Mouse (Mus musculus): ENCODE data around the gene Rangrf. TPM values are rescaled to one million over a fixed set of nuclear protein-coding genes. Genes with fewer than 3 reads are reported as not detected.

Gene Rangrf
- polyA plus RNA-seq, 1 experiment from 2014 or later, result 13.6 TPM

- ATAC-seq, result no peak
- H3K36me3 ChIP-seq (ENCODE audit: control insufficient read depth, insufficient read depth), result no peaks in the 10 kb centered on the region
- no peaks in the 10 kb centered on the region for H3K27me3 ChIP-seq (replicated peaks; ENCODE audit: control insufficient read depth, insufficient read depth, low read length)
- no peaks in the 10 kb centered on the region for H3K4me1 ChIP-seq (replicated peaks; ENCODE audit: control insufficient read depth, insufficient read depth, low read length)
- no peaks in the 10 kb centered on the region for H3K9me3 ChIP-seq (ENCODE audit: control insufficient read depth)
- no peak within 1 kb of the TSS for H3K4me2 ChIP-seq (replicated peaks; ENCODE audit: low read depth)
- no peak within 1 kb of the TSS for H3K27ac ChIP-seq (ENCODE audit: low read depth, low read length)
- TF ChIP-seq CTCF (IDR thresholded peaks at IDR 0.05; ENCODE audit: low read depth), result no peak
- H3K9ac ChIP-seq (ENCODE audit: low read depth, low read length), result no peak within 1 kb of the TSS
- WGBS, result 83% methylated on average over 3 of the region's 3 CpGs
- H3K4me3 ChIP-seq (ENCODE audit: low read depth, low read length), result no peak within 1 kb of the TSS
Measured at GRCm38 (mm10) chr11:68926981-68927380, 48.0 kb downstream of the Rangrf start, which contains the start of gene Odf4. Gene Odf4, minus strand, starts transcription at chr11:68927081.

GRCm38 (mm10) chr11:68924749-68925148, 50.2 kb downstream of the Rangrf start:
- TF ChIP-seq CTCF (IDR thresholded peaks at IDR 0.05; ENCODE audit: low read depth), result no peak
- Histone ChIP-seq H3K4me1 (replicated peaks; ENCODE audit: control insufficient read depth, insufficient read depth, low read length) (no peaks in the 10 kb centered on the region), H3K36me3 (ENCODE audit: control insufficient read depth, insufficient read depth) (no peaks in the 10 kb centered on the region), H3K4me3 (ENCODE audit: low read depth, low read length) (no peak overlapping the region), H3K9ac (ENCODE audit: low read depth, low read length) (no peak overlapping the region), H3K4me2 (replicated peaks; ENCODE audit: low read depth) (no peak overlapping the region), H3K27ac (ENCODE audit: low read depth, low read length) (no peak overlapping the region), H3K27me3 (replicated peaks; ENCODE audit: control insufficient read depth, insufficient read depth, low read length) (no peaks in the 10 kb centered on the region), H3K9me3 (ENCODE audit: control insufficient read depth) (no peaks in the 10 kb centered on the region)
- no peak for ATAC-seq
- 81% methylated on average over 2 of the region's 2 CpGs for WGBS

DNA sequence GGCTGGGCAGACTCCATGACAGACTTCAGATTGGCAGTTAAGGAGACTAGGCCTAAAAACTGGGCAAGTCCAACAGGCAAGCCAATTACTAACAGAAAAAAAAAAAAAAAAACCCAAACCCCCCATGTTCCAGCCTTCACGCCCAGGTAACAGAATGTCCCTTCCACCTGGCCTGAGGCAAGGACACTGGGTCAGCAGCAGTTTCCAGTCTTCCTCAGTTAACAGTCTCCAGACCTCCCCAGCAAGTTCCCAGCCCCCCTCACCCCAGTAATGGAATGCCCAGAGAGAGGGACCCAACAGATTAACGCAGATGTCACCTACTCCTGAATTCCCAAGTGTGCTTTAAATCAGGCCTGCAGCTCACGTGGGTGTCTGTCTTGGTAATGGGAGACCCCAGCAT, 51.8 kb downstream of the Rangrf start:
- ATAC-seq, result no peak
- TF ChIP-seq CTCF (IDR thresholded peaks at IDR 0.05; ENCODE audit: low read depth), result no peak
- Histone ChIP-seq H3K9ac (ENCODE audit: low read depth, low read length) (no peak overlapping the region), H3K27ac (ENCODE audit: low read depth, low read length) (no peak overlapping the region), H3K4me1 (replicated peaks; ENCODE audit: control insufficient read depth, insufficient read depth, low read length) (no peaks in the 10 kb centered on the region), H3K4me2 (replicated peaks; ENCODE audit: low read depth) (no peak overlapping the region), H3K4me3 (ENCODE audit: low read depth, low read length) (no peak overlapping the region), H3K36me3 (ENCODE audit: control insufficient read depth, insufficient read depth) (no peaks in the 10 kb centered on the region), H3K9me3 (ENCODE audit: control insufficient read depth) (no peaks in the 10 kb centered on the region), H3K27me3 (replicated peaks; ENCODE audit: control insufficient read depth, insufficient read depth, low read length) (no peaks in the 10 kb centered on the region)
- 70% methylated on average over 3 of the region's 3 CpGs for WGBS

Small RNA genes lying within 50 kb of the gene (microRNA-seq; reads per million reads assigned to microRNA genes)
- gene Mir3062, result 1.1 reads per million

Other genes with a start within 250 kb of the Rangrf start
- 63.6 and 67.6 TPM in 2 replicates for gene Ndel1, start 103.3 kb downstream of the Rangrf start, polyA plus RNA-seq (2015; fragmentation: Nextera tagmentation; extraction: Ambion mirVana)
- gene Rnf222, start 86.6 kb downstream of the Rangrf start, polyA plus RNA-seq (2015; fragmentation: Nextera tagmentation; extraction: Ambion mirVana), result 0.04 and 0.13 TPM in 2 replicates
- gene Rpl26, start 73.6 kb downstream of the Rangrf start, polyA plus RNA-seq (2015; fragmentation: Nextera tagmentation; extraction: Ambion mirVana), result 623 and 626 TPM in 2 replicates
- gene Odf4, start 48.1 kb downstream of the Rangrf start, polyA plus RNA-seq (2015; fragmentation: Nextera tagmentation; extraction: Ambion mirVana), result not detected in 2 replicates
- 2.6 and 3.4 TPM in 2 replicates for gene Arhgef15, start 17.7 kb downstream of the Rangrf start, polyA plus RNA-seq (2015; fragmentation: Nextera tagmentation; extraction: Ambion mirVana)
- gene Slc25a35, start 7.1 kb downstream of the Rangrf start, polyA plus RNA-seq (2015; fragmentation: Nextera tagmentation; extraction: Ambion mirVana), result 1.9 and 2.3 TPM in 2 replicates
- gene Pfas, start 33.3 kb upstream of the Rangrf start, polyA plus RNA-seq (2015; fragmentation: Nextera tagmentation; extraction: Ambion mirVana), result 6.4 and 7.2 TPM in 2 replicates
- gene Ctc1, start 40.7 kb upstream of the Rangrf start, polyA plus RNA-seq (2015; fragmentation: Nextera tagmentation; extraction: Ambion mirVana), result 9.4 and 10.7 TPM in 2 replicates
- 24.3 and 26.2 TPM in 2 replicates for gene Aurkb, start 70.5 kb upstream of the Rangrf start, polyA plus RNA-seq (2015; fragmentation: Nextera tagmentation; extraction: Ambion mirVana)
- 13.4 and 13.8 TPM in 2 replicates for gene Borcs6, start 84.5 kb upstream of the Rangrf start, polyA plus RNA-seq (2015; fragmentation: Nextera tagmentation; extraction: Ambion mirVana)
- gene Tmem107, start 95.6 kb upstream of the Rangrf start, polyA plus RNA-seq (2015; fragmentation: Nextera tagmentation; extraction: Ambion mirVana), result 14.5 TPM in 2 replicates
- gene Vamp2, start 113.3 kb upstream of the Rangrf start, polyA plus RNA-seq (2015; fragmentation: Nextera tagmentation; extraction: Ambion mirVana), result 45.3 and 50.3 TPM in 2 replicates
- 7.2 and 11.3 TPM in 2 replicates for gene Per1, start 120.0 kb upstream of the Rangrf start, polyA plus RNA-seq (2015; fragmentation: Nextera tagmentation; extraction: Ambion mirVana)
- 0.21 and 0.37 TPM in 2 replicates for gene Hes7, start 145.2 kb upstream of the Rangrf start, polyA plus RNA-seq (2015; fragmentation: Nextera tagmentation; extraction: Ambion mirVana)
- 0.12 and 0.37 TPM in 2 replicates for gene 9130213A22Rik, start 147.4 kb upstream of the Rangrf start, polyA plus RNA-seq (2015; fragmentation: Nextera tagmentation; extraction: Ambion mirVana)
- gene Aloxe3, start 150.7 kb upstream of the Rangrf start, polyA plus RNA-seq (2015; fragmentation: Nextera tagmentation; extraction: Ambion mirVana), result 0.31 and 0.82 TPM in 2 replicates
- gene Alox12b, start 181.8 kb upstream of the Rangrf start, polyA plus RNA-seq (2015; fragmentation: Nextera tagmentation; extraction: Ambion mirVana), result 0.08 and 0.13 TPM in 2 replicates
- gene Alox8, start 222.7 kb upstream of the Rangrf start, polyA plus RNA-seq (2015; fragmentation: Nextera tagmentation; extraction: Ambion mirVana), result not detected in 2 replicates